Mouse (Mus musculus) MEL (cell line): Measurements from ENCODE around the gene Rasip1. TPM values are rescaled to one million over a fixed set of nuclear protein-coding genes. Genes with fewer than 3 reads are reported as not detected.
"Not testable (repeated sequence)": the region's sequence is repeated elsewhere in the genome, so short reads cannot be mapped to it uniquely, and the experiment has no call there.

Source experiments
- DNase-seq: peaks from one replicate; pipeline ENCODE4 v3.0.0; 2011; ENCODE audit warnings: low read depth, low spot score
- H3K27ac ChIP-seq: 2 replicates; pipeline ENCODE4 v1.5.1; 2012; ENCODE audit warnings: low read depth, mild to moderate bottlenecking, control low read depth, low read length, moderate library complexity; ENCODE audit not compliant: control insufficient read depth
- H3K27me3 ChIP-seq, 2 experiments: fragments of 150-350 bp in 1 of 2; sonication (generic) in 1 of 2; 2 replicates each; pipeline ENCODE4 v1.6.1; 2012; ENCODE audit warnings: low read length in 2 of 2, mild to moderate bottlenecking in 2 of 2, improper control_type of control experiment in 1 of 2, moderate library complexity in 1 of 2; ENCODE audit not compliant: insufficient read depth in 2 of 2, control insufficient read depth in 1 of 2
- H3K36me3 ChIP-seq, 2 experiments: 2 replicates each; pipeline ENCODE4 v1.6.1; 2012 to 2014; ENCODE audit warnings: low read length in 2 of 2, improper control_type of control experiment in 1 of 2, inconsistent platforms in 1 of 2, mild to moderate bottlenecking in 1 of 2; ENCODE audit not compliant: insufficient read depth in 2 of 2, control insufficient read depth in 1 of 2
- H3K4me1 ChIP-seq, 2 experiments: fragments of 150-350 bp in 1 of 2; sonication (generic) in 1 of 2; 2 replicates each; pipeline ENCODE4 v1.6.1; 2012; ENCODE audit warnings: low read length in 2 of 2, improper control_type of control experiment in 1 of 2, mild to moderate bottlenecking in 1 of 2; ENCODE audit not compliant: insufficient read depth in 2 of 2, control insufficient read depth in 1 of 2
- H3K4me3 ChIP-seq, 2 experiments: fragments of 150-350 bp in 1 of 2; sonication (generic) in 1 of 2; 2 replicates each; pipeline ENCODE4 v1.5.1; 2012; ENCODE audit warnings: low read depth in 2 of 2, low read length in 2 of 2, mild to moderate bottlenecking in 2 of 2, moderate library complexity in 2 of 2, control low read depth in 1 of 2, improper control_type of control experiment in 1 of 2; ENCODE audit not compliant: control insufficient read depth in 1 of 2, insufficient read depth in 1 of 2
- H3K79me2 ChIP-seq: 2 replicates; pipeline ENCODE4 v1.6.1; 2012; ENCODE audit warnings: mild to moderate bottlenecking, low read length, moderate library complexity; ENCODE audit not compliant: control insufficient read depth, poor library complexity, insufficient read depth
- H3K9ac ChIP-seq: 2 replicates; pipeline ENCODE4 v1.6.1; 2012; ENCODE audit warnings: low read depth, mild to moderate bottlenecking, control low read depth, low read length, moderate library complexity; ENCODE audit not compliant: control insufficient read depth, poor library complexity, severe bottlenecking
- H3K9me3 ChIP-seq: fragments of 150-350 bp; sonication (generic); replicated peaks from 2 replicates; pipeline ENCODE4 v1.6.1; 2012; ENCODE audit warnings: mild to moderate bottlenecking, low read length, improper control_type of control experiment, moderate library complexity; ENCODE audit not compliant: insufficient read depth
- CHD2 ChIP-seq: IDR thresholded peaks from 2 replicates; pipeline ENCODE4 v1.6.1; 2011; ENCODE audit warnings: low read length, improper control_type of control experiment
- CTCF ChIP-seq, 3 experiments: IDR thresholded peaks in 2 of 3; conservative IDR thresholded peaks in 1 of 3; 2 replicates each; pipeline ENCODE4 v1.5.1; 2011 to 2012; ENCODE audit warnings: low read length in 3 of 3, low read depth in 2 of 3, mild to moderate bottlenecking in 2 of 3, improper control_type of control experiment in 1 of 3, inconsistent platforms in 1 of 3, mixed read lengths in 1 of 3, moderate library complexity in 1 of 3; ENCODE audit not compliant: control insufficient read depth in 1 of 3, insufficient read depth in 1 of 3, poor library complexity in 1 of 3, severe bottlenecking in 1 of 3
- E2F4 ChIP-seq: IDR thresholded peaks from 2 replicates; pipeline ENCODE4 v1.6.1; 2011; ENCODE audit warnings: low read depth, low read length, improper control_type of control experiment, borderline replicate concordance
- ELF1 ChIP-seq: IDR thresholded peaks from 2 replicates; pipeline ENCODE4 v1.6.1; 2014; ENCODE audit warnings: low read depth, mild to moderate bottlenecking, inconsistent platforms, low read length, improper control_type of control experiment, moderate library complexity
- EP300 ChIP-seq, 2 experiments: IDR thresholded peaks; 2 replicates each; pipeline ENCODE4 v1.6.1; 2011; ENCODE audit warnings: improper control_type of control experiment in 2 of 2, low read length in 2 of 2, low read depth in 1 of 2, mild to moderate bottlenecking in 1 of 2
- ETS1 ChIP-seq: IDR thresholded peaks from 2 replicates; pipeline ENCODE4 v1.6.1; 2012; ENCODE audit warnings: low read depth, mild to moderate bottlenecking, inconsistent platforms, low read length, improper control_type of control experiment, moderate library complexity
- GABPA ChIP-seq: IDR thresholded peaks from 2 replicates; pipeline ENCODE4 v1.6.1; 2012; ENCODE audit warnings: low read depth, mild to moderate bottlenecking, inconsistent platforms, low read length, improper control_type of control experiment, moderate library complexity
- GATA1 ChIP-seq: IDR thresholded peaks from 2 replicates; pipeline ENCODE4 v1.6.1; 2011; ENCODE audit warnings: low read depth, low read length, improper control_type of control experiment
- HCFC1 ChIP-seq: IDR thresholded peaks from 2 replicates; pipeline ENCODE4 v1.6.1; 2012; ENCODE audit warnings: low read depth, mild to moderate bottlenecking, inconsistent platforms, low read length, improper control_type of control experiment, moderate library complexity
- MAZ ChIP-seq: IDR thresholded peaks from 2 replicates; pipeline ENCODE4 v1.6.1; 2012; ENCODE audit warnings: low read depth, mild to moderate bottlenecking, inconsistent platforms, low read length, improper control_type of control experiment
- MEF2A ChIP-seq: IDR thresholded peaks from 2 replicates; pipeline ENCODE4 v1.6.1; 2014; ENCODE audit warnings: low read depth, mild to moderate bottlenecking, inconsistent platforms, low read length, improper control_type of control experiment; ENCODE audit not compliant: poor library complexity, insufficient replicate concordance, severe bottlenecking; ENCODE audit errors: extremely low read depth
- MYB ChIP-seq: IDR thresholded peaks from 2 replicates; pipeline ENCODE4 v1.6.1; 2011; ENCODE audit warnings: mild to moderate bottlenecking, low read depth, low read length, improper control_type of control experiment
- MYC ChIP-seq: IDR thresholded peaks from 2 replicates; pipeline ENCODE4 v1.6.1; 2011; ENCODE audit warnings: low read depth, mild to moderate bottlenecking, low read length, improper control_type of control experiment, moderate library complexity
- NELFE ChIP-seq: IDR thresholded peaks from 2 replicates; pipeline ENCODE4 v1.6.1; 2011; ENCODE audit warnings: low read depth, low read length, improper control_type of control experiment
- NRF1 ChIP-seq: IDR thresholded peaks from 2 replicates; pipeline ENCODE4 v1.6.1; 2014; ENCODE audit warnings: low read depth, mild to moderate bottlenecking, inconsistent platforms, low read length, improper control_type of control experiment, moderate library complexity; ENCODE audit not compliant: poor library complexity, insufficient read depth, severe bottlenecking
- POLR2A ChIP-seq, 2 experiments: IDR thresholded peaks; 2 replicates each; pipeline ENCODE4 v1.6.1; 2011 to 2012; ENCODE audit warnings: low read length in 2 of 2, mild to moderate bottlenecking in 2 of 2, control low read depth in 1 of 2, improper control_type of control experiment in 1 of 2, low read depth in 1 of 2, moderate library complexity in 1 of 2; ENCODE audit not compliant: control insufficient read depth in 1 of 2, insufficient read depth in 1 of 2, poor library complexity in 1 of 2
- POLR2AphosphoS5 ChIP-seq: IDR thresholded peaks from 2 replicates; pipeline ENCODE4 v1.6.1; 2012; ENCODE audit warnings: low read depth, borderline replicate concordance, mild to moderate bottlenecking, inconsistent platforms, low read length, moderate library complexity, mixed read lengths
- RAD21 ChIP-seq: IDR thresholded peaks from 2 replicates; pipeline ENCODE4 v1.6.1; 2011; ENCODE audit warnings: mild to moderate bottlenecking, low read depth, low read length, improper control_type of control experiment
- SMC3 ChIP-seq: IDR thresholded peaks from 2 replicates; pipeline ENCODE4 v1.6.1; 2011; ENCODE audit warnings: low read depth, low read length, improper control_type of control experiment
- TAL1 ChIP-seq: IDR thresholded peaks from 2 replicates; pipeline ENCODE4 v1.6.1; 2012; ENCODE audit warnings: mild to moderate bottlenecking, inconsistent platforms, low read length, moderate library complexity, mixed read lengths
- TBP ChIP-seq: IDR thresholded peaks from 2 replicates; pipeline ENCODE4 v1.8.0; 2011; ENCODE audit warnings: low read depth, low read length, improper control_type of control experiment
- USF2 ChIP-seq, 2 experiments: IDR thresholded peaks; 2 replicates each; pipeline ENCODE4 v1.6.1; 2011 to 2012; ENCODE audit warnings: improper control_type of control experiment in 2 of 2, low read length in 2 of 2, borderline replicate concordance in 1 of 2, inconsistent platforms in 1 of 2, low read depth in 1 of 2, mild to moderate bottlenecking in 1 of 2; ENCODE audit not compliant: insufficient read depth in 1 of 2
- ZC3H11A ChIP-seq: IDR thresholded peaks from 2 replicates; pipeline ENCODE4 v1.6.1; 2012; ENCODE audit warnings: low read depth, mild to moderate bottlenecking, inconsistent platforms, low read length, improper control_type of control experiment
- ZKSCAN1 ChIP-seq: IDR thresholded peaks from 2 replicates; pipeline ENCODE4 v1.6.1; 2012; ENCODE audit warnings: low read depth, mild to moderate bottlenecking, inconsistent platforms, low read length, improper control_type of control experiment, moderate library complexity
- ZMIZ1 ChIP-seq: IDR thresholded peaks from 2 replicates; pipeline ENCODE4 v1.6.1; 2012; ENCODE audit warnings: low read depth, mild to moderate bottlenecking, inconsistent platforms, low read length, improper control_type of control experiment, moderate library complexity
- ZNF384 ChIP-seq: IDR thresholded peaks from 2 replicates; pipeline ENCODE4 v1.6.1; 2012; ENCODE audit warnings: low read depth, mild to moderate bottlenecking, inconsistent platforms, low read length, improper control_type of control experiment
- polyA plus RNA-seq, 2 experiments: library from polyadenylated mRNA; stranded (reverse) in 1 of 2; unstranded in 1 of 2; fragments of >175 nt in 1 of 2; fragments of >200 nt in 1 of 2; gene quantifications; 2 replicates each; pipeline versions ENCODE4 v1.2.1 to v1.2.4; 2012; ENCODE audit warnings: low replicate concordance in 2 of 2, low read depth in 1 of 2; ENCODE audit not compliant: insufficient read length in 2 of 2, insufficient read depth in 1 of 2, missing spikeins in 1 of 2
- total RNA-seq: library from RNA; depleted of rRNA; stranded (reverse); fragments of 300-350 nt; gene quantifications from 2 replicates; pipeline ENCODE4 v1.2.3, GENCODE M21; 2012

The Rasip1 gene
- total and polyA plus RNA-seq, 3 experiments: 0.65 to 1.1 TPM; not detected in 1

DNA sequence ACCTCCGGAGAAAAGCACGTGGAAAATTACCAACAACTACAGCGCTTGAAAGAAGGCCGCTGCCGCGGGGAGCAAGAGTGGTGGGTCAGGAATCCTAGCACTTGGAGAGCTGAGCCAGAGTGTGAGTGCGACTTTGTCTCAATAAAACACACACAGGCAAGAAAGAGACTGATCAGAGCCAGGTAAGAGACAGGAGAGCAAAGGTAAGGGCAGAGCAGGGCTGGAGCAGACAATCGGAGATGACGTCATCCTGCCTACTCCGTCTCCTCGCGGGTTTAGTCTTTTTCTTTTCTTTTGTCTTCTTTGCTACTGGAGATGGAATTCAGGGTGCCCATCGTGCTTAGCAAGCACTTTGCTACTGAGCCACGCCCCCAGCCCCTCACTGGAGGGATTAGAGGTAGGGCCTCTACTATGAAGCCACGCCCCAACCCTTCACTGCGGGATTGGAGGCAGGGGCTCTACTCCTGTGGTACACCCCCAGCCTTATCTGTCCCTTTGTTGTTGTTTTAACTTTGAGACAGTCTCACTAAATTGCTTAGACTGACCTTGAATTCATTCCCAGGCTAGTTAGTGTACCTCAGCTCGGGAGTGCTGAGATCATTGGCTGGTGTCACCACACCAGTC, 27.2 kb downstream of the Rasip1 start:
- Histone ChIP-seq H3K9ac (no peak overlapping the region), H3K4me3 (no peak overlapping the region)

DNA sequence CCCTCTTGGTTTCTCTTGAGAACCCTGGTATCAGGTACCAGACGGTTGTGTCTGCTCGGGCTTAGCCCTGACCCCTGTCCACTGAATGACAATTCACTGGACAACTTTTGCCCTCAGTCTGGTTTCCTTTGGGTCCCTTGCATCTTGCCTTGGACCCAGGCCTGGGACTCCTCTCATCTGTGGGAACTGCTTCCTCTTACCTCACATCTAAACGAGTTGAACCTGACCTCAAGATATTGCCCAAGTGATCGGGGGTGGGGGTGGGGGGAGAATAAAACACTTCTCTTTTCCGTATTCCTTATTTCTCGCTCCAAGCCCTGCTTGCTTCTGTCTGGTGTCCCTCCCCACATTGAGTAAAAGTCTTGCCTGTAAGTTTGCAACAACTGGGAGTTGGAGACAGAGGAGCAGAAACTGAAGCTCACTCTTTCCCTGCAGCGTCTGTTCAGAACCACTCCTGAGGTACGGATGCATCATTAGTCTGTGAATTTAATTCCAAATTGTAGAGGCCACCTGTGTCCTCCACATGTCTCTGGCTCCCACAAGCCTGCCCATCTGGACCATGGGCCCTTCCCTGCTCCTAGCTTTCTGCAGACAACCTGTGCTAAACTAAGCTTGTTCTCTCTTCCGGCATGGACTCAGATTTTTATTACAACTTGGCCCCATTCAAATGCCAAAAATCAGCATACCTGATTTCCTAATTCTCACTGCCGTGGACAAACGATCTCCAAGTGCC, 33.6 kb downstream of the Rasip1 start:
- H3K4me1 ChIP-seq: no peaks in the 10 kb centered on the region
- H3K4me3 ChIP-seq: no peak overlapping the region
- H3K27ac ChIP-seq: no peak overlapping the region
- DNase-seq: no peak
- H3K9ac ChIP-seq: no peak overlapping the region
- H3K27me3 ChIP-seq: peaks cover 0 to 3% of the 10 kb centered on the region in 2 experiments; a peak in 2 of 4 replicates
- H3K36me3 ChIP-seq: no peaks in the 10 kb centered on the region
- H3K79me2 ChIP-seq: no peaks in the 10 kb centered on the region
- TF ChIP-seq ETS1: no peak
- TF ChIP-seq TBP: no peak
- TF ChIP-seq TAL1: no peak
- no peak for TF ChIP-seq USF2 (IDR thresholded peaks at IDR 0.05; ENCODE audit: borderline replicate concordance in 1 of 2, insufficient read depth in 1 of 2, low read depth in 1 of 2, low read length in 2 of 2)
- TF ChIP-seq MYB: no peak
- no peak for TF ChIP-seq EP300 (IDR thresholded peaks at IDR 0.05; ENCODE audit: low read depth in 1 of 2, low read length in 2 of 2)
- TF ChIP-seq E2F4: no peak
- TF ChIP-seq ZKSCAN1: no peak
- TF ChIP-seq RAD21: no peak
- no peak for TF ChIP-seq SMC3
- no peak for TF ChIP-seq MEF2A
- TF ChIP-seq GABPA: no peak
- no peak for TF ChIP-seq ZMIZ1
- no peak for TF ChIP-seq NRF1
- TF ChIP-seq GATA1: no peak
- no peaks in the 10 kb centered on the region for H3K9me3 ChIP-seq

More for the DNA sequence above, 27.2 kb downstream of the Rasip1 start:
- TF ChIP-seq ELF1 (no peak), CHD2 (no peak), ZC3H11A (no peak), NELFE (no peak), MYB (no peak), POLR2AphosphoS5 (no peak), ZNF384 (no peak), MYC (no peak), HCFC1 (no peak), GABPA (no peak), ZKSCAN1 (no peak), MAZ (no peak), CTCF (IDR thresholded peaks at IDR 0.05 in 2 of 3, conservative IDR thresholded peaks at IDR 0.05 in 1 of 3; ENCODE audit: control insufficient read depth in 1 of 3, insufficient read depth in 1 of 3, low read depth in 2 of 3, low read length in 3 of 3, poor library complexity in 1 of 3, severe bottlenecking in 1 of 3) (no peak), ZMIZ1 (no peak), POLR2A (IDR thresholded peaks at IDR 0.05; ENCODE audit: control insufficient read depth in 1 of 2, insufficient read depth in 1 of 2, low read depth in 1 of 2, low read length in 2 of 2, poor library complexity in 1 of 2) (no peak), GATA1 (no peak)
- Histone ChIP-seq H3K79me2 (no peaks in the 10 kb centered on the region), H3K36me3 (no peaks in the 10 kb centered on the region), H3K27me3 (peaks cover 0 to 3% of the 10 kb centered on the region in 2 experiments; a peak in 2 of 4 replicates), H3K4me1 (no peaks in the 10 kb centered on the region), H3K9me3 (no peaks in the 10 kb centered on the region), H3K27ac (no peak overlapping the region)
- DNase-seq: no peak

DNA sequence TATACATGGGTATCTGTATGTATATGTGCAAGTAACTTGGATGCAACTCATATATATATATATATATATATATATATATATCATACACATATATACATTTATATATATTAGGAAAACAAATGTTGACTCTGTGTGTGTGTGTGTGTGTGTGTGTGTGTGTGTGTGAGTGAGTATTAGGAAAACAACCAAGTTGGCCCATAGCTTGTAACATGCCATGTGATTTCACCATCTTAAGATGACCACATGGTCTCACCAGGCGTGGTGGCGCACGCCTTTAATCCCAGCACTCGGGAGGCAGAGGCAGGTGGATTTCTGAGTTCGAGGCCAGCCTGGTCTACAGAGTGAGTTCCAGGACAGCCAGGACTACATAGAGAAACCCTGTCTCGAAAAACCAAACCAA, 34.4 kb downstream of the Rasip1 start:
- not testable (repeated sequence) for H3K9me3 ChIP-seq, H3K4me1 ChIP-seq, H3K79me2 ChIP-seq, H3K27me3 ChIP-seq, DNase-seq, H3K27ac ChIP-seq, H3K4me3 ChIP-seq, H3K9ac ChIP-seq, H3K36me3 ChIP-seq
